Mouse (Mus musculus): ENCODE results near the gene Efl1.

The Efl1 gene

GRCm38 (mm10) chr7:82819541-82819940 is 171.1 kb downstream of the Efl1 start:
- DNase-seq: no peak

DNA sequence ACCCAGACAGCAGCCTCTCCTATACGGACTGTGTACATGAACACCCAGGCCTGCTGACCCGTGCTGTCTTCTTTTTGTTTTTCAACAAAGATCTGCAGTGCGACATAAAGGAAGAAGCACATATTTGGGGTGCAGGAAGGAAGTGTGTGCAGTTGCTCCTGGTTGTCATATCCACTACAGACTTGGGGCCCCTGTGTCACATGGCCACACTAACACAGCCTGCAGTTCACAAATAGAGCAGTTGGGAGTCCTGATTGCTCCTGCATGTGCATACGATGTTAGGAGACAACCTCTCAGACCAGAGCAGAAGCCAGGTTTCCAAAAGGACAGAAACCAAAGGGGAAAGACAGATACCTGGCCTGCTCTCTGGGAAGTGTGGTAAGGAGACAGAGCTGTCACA is 172.2 kb downstream of the Efl1 start:
- DNase-seq: no peak

DNA sequence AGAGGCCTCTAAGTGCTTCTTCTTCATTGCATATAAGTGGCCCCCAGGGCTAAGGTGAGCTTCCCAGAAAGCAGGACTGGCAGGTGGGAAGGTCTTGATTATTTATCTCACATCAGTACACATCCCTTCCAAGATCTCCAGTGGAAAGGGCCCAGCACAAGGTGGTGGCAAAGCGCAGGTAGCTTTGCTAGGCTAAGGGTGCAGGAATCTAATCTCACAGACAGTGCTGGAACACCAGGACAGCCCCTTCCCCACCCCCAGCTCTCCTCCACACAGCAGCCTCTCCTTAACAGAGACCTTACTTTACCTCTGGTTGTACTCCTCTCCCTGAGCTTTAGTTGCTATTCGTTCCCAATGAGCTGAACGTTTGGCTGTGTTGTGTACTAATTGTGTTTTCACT is 173.1 kb downstream of the Efl1 start:
- DNase-seq: no peak

DNA sequence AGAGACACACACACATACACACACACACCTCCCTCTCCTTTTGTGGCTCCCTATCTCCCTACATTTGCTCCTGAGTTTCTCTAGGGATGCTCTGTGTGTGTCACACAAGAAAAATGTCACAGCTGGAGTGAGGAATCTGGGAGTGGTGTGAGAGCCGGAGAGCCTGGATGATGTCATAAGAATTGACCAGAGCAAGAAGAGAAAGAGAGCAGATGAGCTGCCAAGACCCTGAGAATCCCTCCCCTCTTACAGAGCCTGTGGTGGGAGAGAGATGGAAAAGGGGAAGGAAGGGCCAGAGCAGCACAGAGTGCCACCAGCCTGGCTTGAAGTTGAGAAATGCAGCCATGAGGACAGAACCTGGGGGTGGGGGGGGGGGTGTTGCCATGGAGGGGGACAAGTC is 174.1 kb downstream of the Efl1 start:
- DNase-seq: no peak
